Mouse (Mus musculus): Measurements from ENCODE around the gene Ofcc1. TPM values are rescaled to one million over a fixed set of nuclear protein-coding genes. Genes with fewer than 3 reads are reported as not detected.

The Ofcc1 gene
- total RNA-seq, 1 experiment from 2014 or later, result not detected

DNA sequence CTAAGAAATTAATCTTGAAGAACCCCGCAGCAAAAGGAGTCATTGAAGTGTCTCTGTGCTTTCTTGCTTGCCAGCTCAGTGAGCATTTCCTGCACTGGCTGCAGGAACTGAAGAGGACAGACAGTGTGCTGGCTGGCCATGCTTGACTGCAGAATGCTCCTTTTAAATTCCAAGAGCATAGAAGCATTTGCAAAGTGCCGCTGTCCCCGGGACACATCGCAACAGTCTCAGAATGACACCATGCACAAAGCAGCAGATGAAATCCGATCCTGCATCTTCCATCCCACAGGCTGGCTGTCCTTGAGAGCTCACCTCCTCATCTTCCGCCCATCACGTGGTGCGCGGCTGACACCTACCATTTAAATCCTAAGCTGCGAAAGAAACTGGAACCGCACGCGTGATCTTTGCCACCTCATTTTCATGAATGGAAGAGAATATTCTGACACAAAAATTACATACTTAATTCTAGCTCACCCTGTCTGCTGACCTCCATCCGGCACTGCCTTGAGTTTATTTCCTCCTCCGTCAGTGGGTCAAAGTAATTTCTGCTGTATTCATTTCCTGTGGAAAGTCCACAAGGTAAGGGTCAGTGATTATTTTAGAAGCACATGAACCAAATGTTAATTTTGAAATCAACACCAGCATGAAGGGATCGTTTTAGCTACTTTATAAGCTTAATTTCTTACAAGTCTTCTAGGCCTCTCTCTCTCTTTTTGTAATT is 98.0 kb downstream of the Ofcc1 start:
- ATAC-seq (replicated peaks; ENCODE audit: insufficient number of reproducible peaks, low FRiP score, low TSS enrichment, poor library complexity, severe bottlenecking), result no peak

GRCm38 (mm10) chr13:40258757-40259156 is 102.5 kb downstream of the Ofcc1 start:
- ATAC-seq (replicated peaks; ENCODE audit: insufficient number of reproducible peaks, low FRiP score, low TSS enrichment, poor library complexity, severe bottlenecking), result no peak

- ATAC-seq (replicated peaks; ENCODE audit: insufficient number of reproducible peaks, low FRiP score, low TSS enrichment, poor library complexity, severe bottlenecking), result no peak
These were observed 117.4 kb downstream of the Ofcc1 start for GRCm38 (mm10) chr13:40243821-40244220.

DNA sequence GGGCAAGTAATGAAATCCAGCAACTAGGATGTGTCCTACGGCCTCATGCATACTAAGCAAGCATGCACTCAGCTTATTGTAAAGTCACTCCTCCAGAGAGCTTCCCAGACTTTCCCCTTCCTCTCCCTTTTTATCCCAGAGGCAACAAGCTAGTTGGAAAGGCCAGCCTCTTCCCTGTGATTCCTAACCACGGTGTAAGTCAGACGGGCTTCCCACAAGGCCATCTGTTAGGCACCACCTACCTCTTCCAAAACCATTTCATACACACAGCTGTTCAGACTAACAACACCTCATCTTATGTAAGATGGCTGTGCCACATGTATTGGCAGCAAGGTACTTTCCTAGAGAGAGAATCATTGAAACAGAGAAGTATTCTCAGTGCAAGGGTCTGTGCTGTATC is 124.9 kb downstream of the Ofcc1 start:
- no peak for ATAC-seq (replicated peaks; ENCODE audit: insufficient number of reproducible peaks, low FRiP score, low TSS enrichment, poor library complexity, severe bottlenecking)

- no peak for ATAC-seq (replicated peaks; ENCODE audit: insufficient number of reproducible peaks, low FRiP score, low TSS enrichment, poor library complexity, severe bottlenecking)
These were observed 152.9 kb downstream of the Ofcc1 start for GRCm38 (mm10) chr13:40208314-40208713.

- ATAC-seq (replicated peaks; ENCODE audit: insufficient number of reproducible peaks, low FRiP score, low TSS enrichment, poor library complexity, severe bottlenecking), result no peak
These were observed 179.5 kb downstream of the Ofcc1 start for GRCm38 (mm10) chr13:40181786-40182185.

GRCm38 (mm10) chr13:40171775-40172174 is 189.5 kb downstream of the Ofcc1 start:
- no peak for ATAC-seq (replicated peaks; ENCODE audit: insufficient number of reproducible peaks, low FRiP score, low TSS enrichment, poor library complexity, severe bottlenecking)

DNA sequence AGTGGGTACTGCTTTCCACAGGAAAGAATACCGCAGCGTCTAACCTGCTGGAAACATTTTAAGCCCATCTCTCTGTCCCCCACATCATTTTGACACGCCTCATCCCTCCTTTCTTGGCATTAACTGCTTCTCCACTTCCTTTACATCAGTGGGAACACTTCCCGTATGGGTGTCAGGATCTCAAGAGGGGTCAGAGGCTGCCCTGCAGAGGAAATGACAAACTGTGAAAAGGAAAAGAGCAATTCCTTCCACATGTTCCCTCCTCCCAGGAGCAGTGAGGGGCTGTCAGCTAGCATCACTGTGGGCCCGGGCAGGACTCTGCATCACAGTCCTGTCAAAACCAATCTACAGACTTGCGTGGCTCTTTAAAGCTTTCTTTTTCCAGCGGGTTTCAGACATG is 193.4 kb downstream of the Ofcc1 start:
- no peak for ATAC-seq (replicated peaks; ENCODE audit: insufficient number of reproducible peaks, low FRiP score, low TSS enrichment, poor library complexity, severe bottlenecking)

GRCm38 (mm10) chr13:40155466-40155865 is 205.8 kb downstream of the Ofcc1 start:
- ATAC-seq (replicated peaks; ENCODE audit: insufficient number of reproducible peaks, low FRiP score, low TSS enrichment, poor library complexity, severe bottlenecking), result no peak

GRCm38 (mm10) chr13:40139906-40140305 is 221.3 kb downstream of the Ofcc1 start:
- ATAC-seq (replicated peaks; ENCODE audit: insufficient number of reproducible peaks, low FRiP score, low TSS enrichment, poor library complexity, severe bottlenecking), result no peak

DNA sequence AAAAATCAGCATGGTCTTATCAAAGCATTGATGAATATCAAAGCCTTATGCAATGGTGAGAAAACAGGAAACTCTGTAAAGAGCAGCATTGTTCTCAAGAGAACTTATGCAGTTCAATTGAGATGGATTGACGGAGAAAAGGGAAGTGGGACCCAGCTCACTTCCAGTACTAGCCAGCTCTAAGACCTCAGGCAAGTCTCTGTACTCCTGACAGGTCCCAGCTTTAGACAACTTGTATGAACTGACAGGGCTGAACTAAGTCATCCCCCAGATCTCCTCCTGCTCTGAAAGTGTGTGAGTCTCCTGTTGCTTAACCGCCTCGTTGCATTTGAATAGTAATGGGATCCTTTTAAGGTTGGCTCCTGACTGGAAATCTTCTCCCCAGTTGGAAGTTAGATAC is 225.2 kb downstream of the Ofcc1 start:
- no peak for ATAC-seq (replicated peaks; ENCODE audit: insufficient number of reproducible peaks, low FRiP score, low TSS enrichment, poor library complexity, severe bottlenecking)

- ATAC-seq (replicated peaks; ENCODE audit: insufficient number of reproducible peaks, low FRiP score, low TSS enrichment, poor library complexity, severe bottlenecking), result no peak
These were observed 225.6 kb downstream of the Ofcc1 start for GRCm38 (mm10) chr13:40135670-40136069.

DNA sequence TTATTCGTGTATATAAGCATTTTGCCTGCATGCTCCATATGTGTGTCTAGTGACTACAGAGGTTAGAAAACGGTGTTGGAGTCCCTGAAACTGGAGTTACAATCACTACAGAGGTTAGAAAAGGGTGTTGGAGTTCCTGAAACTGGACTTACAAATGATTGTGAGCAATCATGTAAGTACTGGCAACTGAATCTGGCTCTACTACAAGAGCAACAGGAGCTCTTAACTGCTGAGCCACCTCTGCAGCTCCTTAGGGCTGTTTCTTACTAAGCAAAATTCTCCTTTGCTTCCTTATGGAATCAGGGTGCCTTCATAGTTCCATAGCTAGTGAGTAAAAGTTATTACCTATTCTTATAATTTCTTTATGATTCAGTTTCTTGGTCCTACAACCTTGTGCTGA is 237.4 kb downstream of the Ofcc1 start:
- no peak for ATAC-seq (replicated peaks; ENCODE audit: insufficient number of reproducible peaks, low FRiP score, low TSS enrichment, poor library complexity, severe bottlenecking)

DNA sequence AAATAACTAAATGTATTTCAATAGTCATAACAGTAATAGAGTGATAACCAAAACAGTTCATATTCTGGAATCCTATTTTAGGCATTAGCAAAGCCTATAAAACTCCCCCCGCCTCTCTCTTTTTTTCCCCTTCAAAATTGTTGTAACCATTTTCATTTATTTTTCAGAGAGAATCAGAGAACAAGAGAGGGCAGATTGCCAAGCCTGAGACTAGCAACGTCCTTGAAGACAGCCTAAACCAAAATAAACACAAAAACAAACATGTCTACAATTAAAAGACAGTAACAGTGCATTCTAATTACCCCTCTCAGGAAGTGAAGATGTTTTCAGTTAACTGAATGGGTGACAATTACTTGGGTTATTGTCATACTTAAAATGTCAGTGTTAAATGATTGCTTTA is 248.9 kb downstream of the Ofcc1 start:
- ATAC-seq (replicated peaks; ENCODE audit: insufficient number of reproducible peaks, low FRiP score, low TSS enrichment, poor library complexity, severe bottlenecking), result no peak

DNA sequence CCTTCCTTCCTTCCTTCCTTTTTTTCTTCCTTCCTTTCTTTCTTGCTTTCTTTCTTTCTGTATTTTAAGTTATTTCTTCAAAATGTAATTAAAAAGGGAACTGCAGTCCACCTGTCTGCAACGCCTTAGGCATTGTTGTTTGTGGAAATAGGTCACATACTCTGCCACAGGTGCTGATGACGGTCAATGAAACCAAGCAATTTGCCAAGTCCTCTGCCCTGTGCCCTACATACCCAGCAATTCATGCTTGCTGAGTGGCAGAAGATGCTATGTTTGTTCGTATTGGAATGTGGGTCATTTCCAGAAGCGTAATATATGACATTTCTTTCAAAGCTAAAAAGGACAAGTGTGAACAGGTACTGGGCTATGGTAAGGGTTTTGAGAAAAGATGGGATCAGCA is 285.0 kb downstream of the Ofcc1 start:
- ATAC-seq (replicated peaks; ENCODE audit: insufficient number of reproducible peaks, low FRiP score, low TSS enrichment, poor library complexity, severe bottlenecking), result no peak

DNA sequence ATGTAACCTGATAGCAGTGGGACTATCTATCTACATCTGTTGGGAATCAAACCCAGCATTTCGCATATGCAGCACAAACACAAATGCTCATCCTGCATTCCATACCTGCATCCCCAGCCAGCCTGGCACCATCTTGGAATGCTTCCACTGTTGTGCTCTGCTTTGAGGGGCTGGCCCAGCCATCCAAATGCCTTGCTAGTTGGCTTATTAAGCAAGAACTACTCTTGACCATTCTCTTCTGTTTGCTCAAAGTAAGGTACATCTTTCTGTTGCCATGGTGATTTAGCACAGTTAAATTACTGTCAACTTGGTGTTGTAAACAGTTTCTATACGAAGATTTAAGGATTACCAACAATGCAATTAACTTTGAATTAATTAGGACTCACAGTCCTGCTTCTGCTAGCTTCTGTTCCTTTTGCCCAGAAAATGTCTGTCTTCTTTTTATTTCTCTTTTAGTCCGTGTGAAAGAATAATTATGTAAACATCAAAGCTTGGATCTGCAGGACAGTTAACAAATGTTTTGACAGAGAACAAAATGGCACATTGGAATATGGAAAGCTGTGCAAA is 286.3 kb downstream of the Ofcc1 start:
- ATAC-seq (replicated peaks; ENCODE audit: insufficient number of reproducible peaks, low FRiP score, low TSS enrichment, poor library complexity, severe bottlenecking), result no peak

GRCm38 (mm10) chr13:40070004-40070403 is 291.2 kb downstream of the Ofcc1 start:
- no peak for ATAC-seq (replicated peaks; ENCODE audit: insufficient number of reproducible peaks, low FRiP score, low TSS enrichment, poor library complexity, severe bottlenecking)

DNA sequence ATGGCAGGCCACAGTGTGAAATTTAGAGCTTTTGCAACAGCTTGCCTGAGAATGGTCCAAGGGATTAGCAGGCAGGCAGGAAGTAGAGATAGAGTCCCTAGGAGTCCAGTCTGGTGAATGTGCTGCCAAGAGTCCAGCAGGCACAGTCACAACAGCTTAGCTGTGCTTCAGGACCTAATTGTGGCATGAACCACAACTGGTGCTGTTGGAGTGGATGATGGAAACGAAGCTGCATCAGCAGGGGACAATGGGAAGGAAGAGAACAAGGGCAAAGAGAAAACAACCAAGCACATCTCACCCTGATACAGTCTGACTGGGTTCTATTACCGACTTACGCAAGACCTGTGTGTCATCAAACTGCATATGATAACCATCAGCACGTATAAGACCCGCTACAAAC is 300.0 kb downstream of the Ofcc1 start:
- ATAC-seq (replicated peaks; ENCODE audit: insufficient number of reproducible peaks, low FRiP score, low TSS enrichment, poor library complexity, severe bottlenecking), result no peak

- ATAC-seq (replicated peaks; ENCODE audit: insufficient number of reproducible peaks, low FRiP score, low TSS enrichment, poor library complexity, severe bottlenecking), result no peak
These were observed 323.4 kb downstream of the Ofcc1 start for GRCm38 (mm10) chr13:40037881-40038280.

- ATAC-seq (replicated peaks; ENCODE audit: insufficient number of reproducible peaks, low FRiP score, low TSS enrichment, poor library complexity, severe bottlenecking), result no peak
These were observed 324.1 kb downstream of the Ofcc1 start for GRCm38 (mm10) chr13:40036981-40037765.
